Mouse (Mus musculus) megakaryocyte-erythroid progenitor cell, adult 5-6 weeks (primary cell): ENCODE data around the gene Rev3l. TPM values are rescaled to one million over a fixed set of nuclear protein-coding genes. Genes with fewer than 3 reads are reported as not detected.

Experiments
- total RNA-seq, 2 experiments: library from RNA; stranded (forward) in 1 of 2; stranded (reverse) in 1 of 2; fragments of 200-1000, 215-1000 nt in 1 of 2; fragments of >200 nt in 1 of 2; fragmentation: Nextera tagmentation in 1 of 2; gene quantifications; 2 replicates each; pipeline ENCODE4 v1.2.3; 2014 to 2017

Gene Rev3l
- total RNA-seq, 2 experiments from 2014 or later, result 21.9 to 34.7 TPM

Other genes starting within 250 kb of the Rev3l start
- gene Traf3ip2, start 119.2 kb upstream of the Rev3l start, total RNA-seq (2014; fragmentation: Nextera tagmentation), result 1.9 and 4.2 TPM in 2 replicates
- 0.42 and 0.80 TPM in 2 replicates for gene Traf3ip2, start 119.2 kb upstream of the Rev3l start, total RNA-seq (2017)
- 3.9 and 8.7 TPM in 2 replicates for gene Mfsd4b4, start 167.1 kb downstream of the Rev3l start, total RNA-seq (2014; fragmentation: Nextera tagmentation)
- gene Mfsd4b4, start 167.1 kb downstream of the Rev3l start, total RNA-seq (2017), result 3.7 and 5.1 TPM in 2 replicates
- not detected in 2 replicates for gene Mfsd4b2, start 194.8 kb downstream of the Rev3l start, total RNA-seq (2014; fragmentation: Nextera tagmentation)
- not detected in 2 replicates for gene Mfsd4b2, start 194.8 kb downstream of the Rev3l start, total RNA-seq (2017)
- not detected in 2 replicates for gene Mfsd4b3, start 228.0 kb downstream of the Rev3l start, total RNA-seq (2014; fragmentation: Nextera tagmentation)
- not detected in 2 replicates for gene Mfsd4b3, start 228.0 kb downstream of the Rev3l start, total RNA-seq (2017)